Mouse (Mus musculus): ENCODE data around the gene Ccl11.

GRCm38 (mm10) chr11:82011411-82012193 is 46.0 kb upstream of the Ccl11 start:
- TF ChIP-seq MYOD1 (IDR thresholded peaks at IDR 0.05; ENCODE audit: control insufficient read depth in 1 of 3, insufficient read length in 2 of 3, low read depth in 2 of 3), result no peak
- TF ChIP-seq MAX (IDR thresholded peaks at IDR 0.05; ENCODE audit: low read depth), result no peak

All from myocyte (in vitro differentiated cells).